Mouse (Mus musculus) CD4-positive, CD25-positive, alpha-beta regulatory T cell, adult 2 months (primary cell): ENCODE results near the gene Cd93.
A peak's percentile ranks its signal among the peaks of the same experiment; 100 is the strongest.

Experiments
- DNase-seq: peaks from one replicate; pipeline ENCODE4 v3.0.0-alpha.2; 2012; ENCODE audit warnings: low read depth, low spot score

The Cd93 gene

GRCm38 (mm10) chr2:148443249-148443958, at the start of gene Cd93:
TSS of gene Cd93 (minus strand) at chr2:148443563.
- peak; percentile 2 for DNase-seq

GRCm38 (mm10) chr2:148492108-148492507, 48.7 kb upstream of the Cd93 start:
- DNase-seq = no peak

- DNase-seq = no peak
These were observed 46.8 kb upstream of the Cd93 start for GRCm38 (mm10) chr2:148490150-148490549.

GRCm38 (mm10) chr2:148488885-148489284, 45.5 kb upstream of the Cd93 start:
- no peak for DNase-seq

GRCm38 (mm10) chr2:148485576-148485975, 42.2 kb upstream of the Cd93 start:
- no peak for DNase-seq

- DNase-seq = no peak
These were observed 37.0 kb upstream of the Cd93 start for GRCm38 (mm10) chr2:148480376-148480775.

- DNase-seq = no peak
These were observed 34.9 kb upstream of the Cd93 start for GRCm38 (mm10) chr2:148478141-148478701.

- DNase-seq = no peak
These were observed 34.0 kb upstream of the Cd93 start for GRCm38 (mm10) chr2:148477346-148477745.

GRCm38 (mm10) chr2:148476576-148476975, 33.2 kb upstream of the Cd93 start:
- DNase-seq = no peak

GRCm38 (mm10) chr2:148475879-148476495, 32.6 kb upstream of the Cd93 start:
- no peak for DNase-seq

- no peak for DNase-seq
These were observed 26.2 kb upstream of the Cd93 start for GRCm38 (mm10) chr2:148469341-148470238.

GRCm38 (mm10) chr2:148467921-148468440, 24.6 kb upstream of the Cd93 start:
- no peak for DNase-seq

GRCm38 (mm10) chr2:148455341-148455740, 12.0 kb upstream of the Cd93 start:
- no peak for DNase-seq

GRCm38 (mm10) chr2:148454014-148454542, 10.7 kb upstream of the Cd93 start:
- no peak for DNase-seq

GRCm38 (mm10) chr2:148453061-148453460, 9.7 kb upstream of the Cd93 start:
- DNase-seq = no peak

- no peak for DNase-seq
These were observed 8.1 kb upstream of the Cd93 start for GRCm38 (mm10) chr2:148451498-148451897.

- no peak for DNase-seq
These were observed 7.3 kb upstream of the Cd93 start for GRCm38 (mm10) chr2:148450616-148451015.

- DNase-seq = no peak
These were observed 6.3 kb upstream of the Cd93 start for GRCm38 (mm10) chr2:148449659-148450058.

- no peak for DNase-seq
These were observed 3.1 kb upstream of the Cd93 start for GRCm38 (mm10) chr2:148446446-148446845.

- DNase-seq = no peak
These were observed 2.3 kb upstream of the Cd93 start for GRCm38 (mm10) chr2:148445616-148446015.

GRCm38 (mm10) chr2:148444472-148444871, 1.1 kb upstream of the Cd93 start:
- no peak for DNase-seq
